Mouse (Mus musculus) midbrain, embryonic 14.5 days (tissue): Measurements from ENCODE around the gene Atp6v0b. TPM values are rescaled to one million over a fixed set of nuclear protein-coding genes. Genes with fewer than 3 reads are reported as not detected.

Source experiments
- ATAC-seq: fragments of 200-750 bp; cut with Nextera tagmentation; 2 replicates; pipeline ENCODE4 v1.8.0; 2017; ENCODE audit warnings: moderate number of reproducible peaks, moderate library complexity; ENCODE audit not compliant: low FRiP score, low TSS enrichment
- DNase-seq: peaks from one replicate; pipeline ENCODE4 v3.0.0-alpha.2; 2015
- H3K27ac ChIP-seq: fragments of 300-500 bp; sonication (generic); replicated peaks from 2 replicates; pipeline ENCODE4 v1.5.1; 2014; ENCODE audit warnings: mild to moderate bottlenecking, low read depth, low read length, moderate library complexity
- H3K27me3 ChIP-seq: fragments of 300-500 bp; sonication (generic); 2 replicates; pipeline ENCODE4 v1.6.1; 2014; ENCODE audit warnings: low read length, control low read depth, mixed read lengths; ENCODE audit not compliant: control insufficient read depth, insufficient read depth
- H3K36me3 ChIP-seq: fragments of 300-500 bp; sonication (generic); 2 replicates; pipeline ENCODE4 v1.6.1; 2014; ENCODE audit warnings: low read length, control low read depth; ENCODE audit not compliant: control insufficient read depth, insufficient read depth
- H3K4me1 ChIP-seq: fragments of 300-500 bp; sonication (generic); 2 replicates; pipeline ENCODE4 v1.6.1; 2014; ENCODE audit warnings: mild to moderate bottlenecking, antibody characterized with exemption, low read length, control low read depth; ENCODE audit not compliant: control insufficient read depth, insufficient read depth
- H3K4me2 ChIP-seq: fragments of 300-500 bp; sonication (generic); 2 replicates; pipeline ENCODE4 v1.6.1; 2014; ENCODE audit warnings: mild to moderate bottlenecking, low read length, moderate library complexity
- H3K4me3 ChIP-seq: fragments of 300-500 bp; sonication (generic); replicated peaks from 2 replicates; pipeline ENCODE4 v1.5.1; 2014; ENCODE audit warnings: low read depth, low read length
- H3K9ac ChIP-seq: fragments of 300-500 bp; sonication (generic); replicated peaks from 2 replicates; pipeline ENCODE4 v1.6.1; 2014; ENCODE audit warnings: mild to moderate bottlenecking, low read length, moderate library complexity
- H3K9me3 ChIP-seq: fragments of 300-500 bp; sonication (generic); 2 replicates; pipeline ENCODE4 v1.6.1; 2016; ENCODE audit warnings: low read length, control low read depth, mixed read lengths; ENCODE audit not compliant: control insufficient read depth
- WGBS: fragments of 180-500 bp; shearing (Covaris S2); extraction: QIAGEN DNeasy Blood & Tissue Kit; methylation state at CpG from one replicate; pipeline ENCODE4 v1.1.7; 2014; 5-methylcytosine and 5-hydroxymethylcytosine counted together
- polyA plus RNA-seq: library from polyadenylated mRNA; unstranded; fragments of >200 nt; fragmentation: Nextera tagmentation; extraction: Ambion mirVana; gene quantifications from 2 replicates; pipeline ENCODE4 v1.2.1, GENCODE M21; 2014

Gene Atp6v0b
- 528 and 640 TPM in 2 replicates for polyA plus RNA-seq

DNA sequence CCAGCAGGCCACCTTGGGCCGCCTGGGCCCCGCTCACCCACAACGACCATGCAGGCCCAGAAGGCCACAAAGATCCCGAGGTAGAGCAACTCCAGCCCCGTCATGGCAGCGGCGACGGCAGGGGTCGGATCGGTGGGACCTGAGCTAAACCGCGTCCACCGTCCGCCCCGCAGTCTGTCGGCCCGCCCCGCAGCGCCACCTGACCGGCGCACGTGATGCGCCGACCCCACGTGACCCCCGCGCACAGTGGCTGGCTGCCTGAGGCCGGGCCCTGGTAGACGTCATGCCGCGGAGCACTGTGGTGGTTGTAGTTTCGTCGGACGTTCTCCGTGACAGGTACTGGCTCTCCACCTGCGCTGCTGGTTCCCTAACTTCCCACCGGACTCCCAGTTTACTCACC lies at the start of gene Atp6v0b:
Atp6v0b (minus strand) TSS at position 201 of the 400 bp plus-strand sequence.
- DNase-seq (peak; percentile 96), ATAC-seq (peak; percentile 87)
- H3K27ac ChIP-seq: peak within 1 kb of the TSS; percentile 55; the same call in 1 of the 2 replicates
- peaks cover 27% of the 10 kb centered on the region for H3K4me1 ChIP-seq
- 0% methylated on average over 36 of the region's 37 CpGs for WGBS
- peak within 1 kb of the TSS; percentile 84 for H3K4me2 ChIP-seq
- peak within 1 kb of the TSS; percentile 95 for H3K4me3 ChIP-seq
- no peaks in the 10 kb centered on the region for H3K9me3 ChIP-seq
- H3K9ac ChIP-seq: peak within 1 kb of the TSS; percentile 86
- H3K36me3 ChIP-seq: peaks cover 39% of the 10 kb centered on the region
- H3K27me3 ChIP-seq: no peaks in the 10 kb centered on the region

- ATAC-seq: no peak
- H3K36me3 ChIP-seq: peaks cover 3% of the 10 kb centered on the region; the same call in 1 of the 2 replicates
- no peak for DNase-seq
- H3K4me3 ChIP-seq: no peak overlapping the region
- H3K4me2 ChIP-seq: no peak overlapping the region
- H3K9me3 ChIP-seq: no peaks in the 10 kb centered on the region
- H3K27ac ChIP-seq: no peak overlapping the region
- H3K9ac ChIP-seq: no peak overlapping the region
- WGBS: 92% methylated on average over 4 of the region's 4 CpGs
- H3K4me1 ChIP-seq: peaks cover 7% of the 10 kb centered on the region
- peaks cover 12% of the 10 kb centered on the region for H3K27me3 ChIP-seq
These were observed 46.9 kb upstream of the Atp6v0b start for GRCm38 (mm10) chr4:117934081-117934480.

DNA sequence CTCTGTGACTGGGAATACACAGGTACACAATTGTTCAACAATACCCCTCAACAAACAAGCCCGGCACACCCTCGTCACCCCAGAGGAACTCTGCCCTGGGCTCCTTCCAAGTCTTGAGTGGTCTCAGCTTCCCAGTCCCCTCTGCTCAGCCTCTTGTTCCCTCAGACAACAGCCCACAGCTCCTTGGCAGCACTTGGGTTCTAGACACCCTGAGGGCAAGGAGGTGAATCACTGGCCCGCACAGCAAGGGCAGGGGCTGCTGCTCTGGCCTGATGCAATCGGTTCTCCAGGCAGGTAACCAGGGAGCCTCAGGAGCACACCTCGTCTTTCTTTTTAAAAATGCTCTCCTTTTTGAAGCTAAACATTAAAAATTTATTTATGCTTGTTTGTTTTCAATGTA lies 46.1 kb upstream of the Atp6v0b start:
- no peak for DNase-seq
- peaks cover 3% of the 10 kb centered on the region; the same call in 1 of the 2 replicates for H3K36me3 ChIP-seq
- H3K27ac ChIP-seq: no peak overlapping the region
- no peak overlapping the region for H3K4me2 ChIP-seq
- H3K27me3 ChIP-seq: peaks cover 20% of the 10 kb centered on the region
- H3K9ac ChIP-seq: no peak overlapping the region
- H3K9me3 ChIP-seq: no peaks in the 10 kb centered on the region
- no peak for ATAC-seq
- peaks cover 10% of the 10 kb centered on the region for H3K4me1 ChIP-seq
- no peak overlapping the region for H3K4me3 ChIP-seq
- 87% methylated on average over 5 of the region's 5 CpGs for WGBS

GRCm38 (mm10) chr4:117929391-117929881 lies 42.3 kb upstream of the Atp6v0b start, which contains the start of gene Artn:
Gene Artn, minus strand, starts transcription at chr4:117929763.
- H3K9ac ChIP-seq: peak within 1 kb of the TSS; percentile 34; the same call in 1 of the 2 replicates

GRCm38 (mm10) chr4:117928699-117929241 lies 41.6 kb upstream of the Atp6v0b start:
- Histone ChIP-seq H3K4me1 (peaks cover 16% of the 10 kb centered on the region), H3K9me3 (no peaks in the 10 kb centered on the region), H3K9ac (no peak overlapping the region), H3K27ac (no peak overlapping the region), H3K4me2 (peak overlapping the region; percentile 47), H3K4me3 (no peak overlapping the region), H3K36me3 (no peaks in the 10 kb centered on the region), H3K27me3 (peaks cover 46% of the 10 kb centered on the region)
- peak; percentile 69 for DNase-seq
- ATAC-seq: no peak
- 3% methylated on average over 13 of the region's 13 CpGs for WGBS

More at GRCm38 (mm10) chr4:117929391-117929881, 42.3 kb upstream of the Atp6v0b start, which contains the start of gene Artn:
- under 1% methylated on average over 33 of the region's 33 CpGs for WGBS
- Histone ChIP-seq H3K36me3 (no peaks in the 10 kb centered on the region), H3K27ac (no peak within 1 kb of the TSS), H3K4me2 (peak within 1 kb of the TSS; percentile 47), H3K9me3 (no peaks in the 10 kb centered on the region), H3K27me3 (peaks cover 46% of the 10 kb centered on the region), H3K4me3 (peak within 1 kb of the TSS; percentile 24; the same call in 1 of the 2 replicates), H3K4me1 (peaks cover 16% of the 10 kb centered on the region)
- DNase-seq (no peak), ATAC-seq (no peak)

- Histone ChIP-seq H3K27ac (no peak overlapping the region), H3K9ac (no peak overlapping the region), H3K4me2 (no peak overlapping the region), H3K36me3 (no peaks in the 10 kb centered on the region), H3K4me1 (peaks cover 16% of the 10 kb centered on the region), H3K9me3 (no peaks in the 10 kb centered on the region), H3K4me3 (no peak overlapping the region), H3K27me3 (peaks cover 46% of the 10 kb centered on the region)
- WGBS: 13% methylated on average over 6 of the region's 6 CpGs
- ATAC-seq (peak; percentile 10; the same call in 1 of the 2 replicates), DNase-seq (peak; percentile 88)
These were observed 41.1 kb upstream of the Atp6v0b start for GRCm38 (mm10) chr4:117928234-117928633.

DNA sequence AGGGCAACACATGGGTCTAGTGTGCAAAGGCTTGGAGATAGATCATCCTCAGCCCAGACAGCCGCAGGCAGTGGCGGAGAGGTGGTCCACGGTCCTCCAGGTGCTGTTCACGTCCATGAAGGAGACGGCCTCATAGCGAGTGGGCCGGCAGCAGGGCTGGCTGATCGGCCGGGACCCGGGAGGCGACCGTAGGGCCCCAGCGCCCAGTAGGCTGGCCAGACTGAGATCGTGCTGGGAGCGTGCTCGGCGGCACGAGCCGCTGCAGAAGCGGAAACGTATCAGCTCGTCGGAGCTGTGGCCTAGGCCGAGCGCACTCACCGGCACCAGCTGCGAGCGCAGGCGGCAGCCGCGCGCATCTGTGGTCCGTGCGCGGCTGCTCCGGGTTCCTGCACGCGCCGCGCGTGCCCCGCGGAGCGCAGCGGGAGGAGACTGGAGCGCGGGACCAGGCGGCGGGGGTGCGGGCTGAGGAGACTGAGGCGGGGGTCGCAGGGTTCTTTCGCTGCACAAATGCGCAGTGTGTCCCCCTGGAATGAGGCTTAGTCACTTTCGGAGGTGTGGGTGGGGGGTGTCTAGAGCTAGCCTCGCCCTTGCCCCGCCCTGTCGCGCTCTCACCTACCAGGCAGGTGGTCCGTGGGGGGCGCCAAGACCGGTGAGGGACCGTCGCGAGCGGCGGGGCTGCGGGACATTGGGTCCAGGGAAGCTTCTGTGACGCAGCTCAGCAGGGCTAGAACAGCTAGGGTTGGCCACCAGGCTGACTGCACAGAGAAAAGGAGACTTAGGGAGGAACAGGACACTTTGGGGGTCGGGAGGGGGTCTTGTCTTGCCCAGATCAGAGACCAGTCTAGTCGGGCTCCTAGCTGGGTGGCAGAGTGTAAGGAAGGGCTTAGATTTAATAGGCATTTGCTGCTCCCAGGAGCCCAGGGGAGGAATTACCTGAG lies 39.7 kb upstream of the Atp6v0b start:
- peak overlapping the region; percentile 92 for H3K4me2 ChIP-seq
- H3K27me3 ChIP-seq: peaks cover 46% of the 10 kb centered on the region
- peak overlapping the region; percentile 47 for H3K4me3 ChIP-seq
- peaks cover 16% of the 10 kb centered on the region for H3K4me1 ChIP-seq
- no peaks in the 10 kb centered on the region for H3K9me3 ChIP-seq
- peak overlapping the region; percentile 60 for H3K9ac ChIP-seq
- H3K36me3 ChIP-seq: no peaks in the 10 kb centered on the region
- peak overlapping the region; percentile 28; the same call in 1 of the 2 replicates for H3K27ac ChIP-seq
- ATAC-seq (peak; percentile 77), DNase-seq (peak; percentile 89)
- WGBS: under 1% methylated on average over 71 of the region's 71 CpGs

- DNase-seq (no peak), ATAC-seq (no peak)
- no peak overlapping the region for H3K4me2 ChIP-seq
- H3K27me3 ChIP-seq: peaks cover 40% of the 10 kb centered on the region; the same call in 1 of the 2 replicates
- no peak overlapping the region for H3K4me3 ChIP-seq
- no peaks in the 10 kb centered on the region for H3K36me3 ChIP-seq
- no peak overlapping the region for H3K27ac ChIP-seq
- H3K9me3 ChIP-seq: no peaks in the 10 kb centered on the region
- no peak overlapping the region for H3K9ac ChIP-seq
- 61% methylated on average over 6 of the region's 6 CpGs for WGBS
- peaks cover 16% of the 10 kb centered on the region for H3K4me1 ChIP-seq
These were observed 37.8 kb upstream of the Atp6v0b start for GRCm38 (mm10) chr4:117924916-117925315.
